Mouse (Mus musculus) MEL (cell line): ENCODE results near the gene Olfr417. TPM values are rescaled to one million over a fixed set of nuclear protein-coding genes. Genes with fewer than 3 reads are reported as not detected.
A peak's percentile ranks its signal among the peaks of the same experiment; 100 is the strongest.

Experiments
- DNase-seq: peaks from one replicate; pipeline ENCODE4 v3.0.0; 2011; ENCODE audit warnings: low read depth, low spot score
- H3K27ac ChIP-seq: 2 replicates; pipeline ENCODE4 v1.5.1; 2012; ENCODE audit warnings: low read depth, mild to moderate bottlenecking, control low read depth, low read length, moderate library complexity; ENCODE audit not compliant: control insufficient read depth
- H3K27me3 ChIP-seq, 2 experiments: fragments of 150-350 bp in 1 of 2; sonication (generic) in 1 of 2; 2 replicates each; pipeline ENCODE4 v1.6.1; 2012; ENCODE audit warnings: low read length in 2 of 2, mild to moderate bottlenecking in 2 of 2, improper control_type of control experiment in 1 of 2, moderate library complexity in 1 of 2; ENCODE audit not compliant: insufficient read depth in 2 of 2, control insufficient read depth in 1 of 2
- H3K36me3 ChIP-seq, 2 experiments: 2 replicates each; pipeline ENCODE4 v1.6.1; 2012 to 2014; ENCODE audit warnings: low read length in 2 of 2, improper control_type of control experiment in 1 of 2, inconsistent platforms in 1 of 2, mild to moderate bottlenecking in 1 of 2; ENCODE audit not compliant: insufficient read depth in 2 of 2, control insufficient read depth in 1 of 2
- H3K4me1 ChIP-seq, 2 experiments: fragments of 150-350 bp in 1 of 2; sonication (generic) in 1 of 2; 2 replicates each; pipeline ENCODE4 v1.6.1; 2012; ENCODE audit warnings: low read length in 2 of 2, improper control_type of control experiment in 1 of 2, mild to moderate bottlenecking in 1 of 2; ENCODE audit not compliant: insufficient read depth in 2 of 2, control insufficient read depth in 1 of 2
- H3K4me3 ChIP-seq, 2 experiments: fragments of 150-350 bp in 1 of 2; sonication (generic) in 1 of 2; 2 replicates each; pipeline ENCODE4 v1.5.1; 2012; ENCODE audit warnings: low read depth in 2 of 2, low read length in 2 of 2, mild to moderate bottlenecking in 2 of 2, moderate library complexity in 2 of 2, control low read depth in 1 of 2, improper control_type of control experiment in 1 of 2; ENCODE audit not compliant: control insufficient read depth in 1 of 2, insufficient read depth in 1 of 2
- H3K79me2 ChIP-seq: 2 replicates; pipeline ENCODE4 v1.6.1; 2012; ENCODE audit warnings: mild to moderate bottlenecking, low read length, moderate library complexity; ENCODE audit not compliant: control insufficient read depth, poor library complexity, insufficient read depth
- H3K9ac ChIP-seq: 2 replicates; pipeline ENCODE4 v1.6.1; 2012; ENCODE audit warnings: low read depth, mild to moderate bottlenecking, control low read depth, low read length, moderate library complexity; ENCODE audit not compliant: control insufficient read depth, poor library complexity, severe bottlenecking
- H3K9me3 ChIP-seq: fragments of 150-350 bp; sonication (generic); replicated peaks from 2 replicates; pipeline ENCODE4 v1.6.1; 2012; ENCODE audit warnings: mild to moderate bottlenecking, low read length, improper control_type of control experiment, moderate library complexity; ENCODE audit not compliant: insufficient read depth
- BHLHE40 ChIP-seq: IDR thresholded peaks from 2 replicates; pipeline ENCODE4 v1.6.1; 2012; ENCODE audit warnings: low read depth, mild to moderate bottlenecking, inconsistent platforms, low read length, improper control_type of control experiment, borderline replicate concordance
- CHD1 ChIP-seq: IDR thresholded peaks from 2 replicates; pipeline ENCODE4 v1.6.1; 2012; ENCODE audit warnings: low read depth, mild to moderate bottlenecking, inconsistent platforms, low read length, improper control_type of control experiment
- CHD2 ChIP-seq: IDR thresholded peaks from 2 replicates; pipeline ENCODE4 v1.6.1; 2011; ENCODE audit warnings: low read length, improper control_type of control experiment
- ELF1 ChIP-seq: IDR thresholded peaks from 2 replicates; pipeline ENCODE4 v1.6.1; 2014; ENCODE audit warnings: low read depth, mild to moderate bottlenecking, inconsistent platforms, low read length, improper control_type of control experiment, moderate library complexity
- EP300 ChIP-seq, 2 experiments: IDR thresholded peaks; 2 replicates each; pipeline ENCODE4 v1.6.1; 2011; ENCODE audit warnings: improper control_type of control experiment in 2 of 2, low read length in 2 of 2, low read depth in 1 of 2, mild to moderate bottlenecking in 1 of 2
- ETS1 ChIP-seq: IDR thresholded peaks from 2 replicates; pipeline ENCODE4 v1.6.1; 2012; ENCODE audit warnings: low read depth, mild to moderate bottlenecking, inconsistent platforms, low read length, improper control_type of control experiment, moderate library complexity
- GATA1 ChIP-seq: IDR thresholded peaks from 2 replicates; pipeline ENCODE4 v1.6.1; 2011; ENCODE audit warnings: low read depth, low read length, improper control_type of control experiment
- JUND ChIP-seq: IDR thresholded peaks from 2 replicates; pipeline ENCODE4 v1.6.1; 2011; ENCODE audit warnings: low read depth, mild to moderate bottlenecking, improper control_type of control experiment, low read length
- MAFK ChIP-seq: IDR thresholded peaks from 2 replicates; pipeline ENCODE4 v1.6.1; 2011; ENCODE audit warnings: low read depth, mild to moderate bottlenecking, low read length, improper control_type of control experiment, borderline replicate concordance
- MAX ChIP-seq: IDR thresholded peaks from 2 replicates; pipeline ENCODE4 v1.6.1; 2011; ENCODE audit warnings: low read length, improper control_type of control experiment
- MEF2A ChIP-seq: IDR thresholded peaks from 2 replicates; pipeline ENCODE4 v1.6.1; 2014; ENCODE audit warnings: low read depth, mild to moderate bottlenecking, inconsistent platforms, low read length, improper control_type of control experiment; ENCODE audit not compliant: poor library complexity, insufficient replicate concordance, severe bottlenecking; ENCODE audit errors: extremely low read depth
- MXI1 ChIP-seq: IDR thresholded peaks from 2 replicates; pipeline ENCODE4 v1.6.1; 2011; ENCODE audit warnings: mild to moderate bottlenecking, low read depth, low read length, improper control_type of control experiment
- MYB ChIP-seq: IDR thresholded peaks from 2 replicates; pipeline ENCODE4 v1.6.1; 2011; ENCODE audit warnings: mild to moderate bottlenecking, low read depth, low read length, improper control_type of control experiment
- MYC ChIP-seq: IDR thresholded peaks from 2 replicates; pipeline ENCODE4 v1.6.1; 2011; ENCODE audit warnings: low read depth, mild to moderate bottlenecking, low read length, improper control_type of control experiment, moderate library complexity
- RCOR1 ChIP-seq: IDR thresholded peaks from 2 replicates; pipeline ENCODE4 v1.6.1; 2012; ENCODE audit warnings: low read depth, mild to moderate bottlenecking, inconsistent platforms, low read length, improper control_type of control experiment
- SIN3A ChIP-seq: IDR thresholded peaks from 2 replicates; pipeline ENCODE4 v1.6.1; 2012; ENCODE audit warnings: low read length, improper control_type of control experiment, inconsistent platforms
- TAL1 ChIP-seq: IDR thresholded peaks from 2 replicates; pipeline ENCODE4 v1.6.1; 2012; ENCODE audit warnings: mild to moderate bottlenecking, inconsistent platforms, low read length, moderate library complexity, mixed read lengths
- TBP ChIP-seq: IDR thresholded peaks from 2 replicates; pipeline ENCODE4 v1.8.0; 2011; ENCODE audit warnings: low read depth, low read length, improper control_type of control experiment
- TCF12 ChIP-seq: IDR thresholded peaks from 2 replicates; pipeline ENCODE4 v1.6.1; 2014; ENCODE audit warnings: low read depth, mild to moderate bottlenecking, inconsistent platforms, low read length, improper control_type of control experiment, moderate library complexity
- USF1 ChIP-seq: IDR thresholded peaks from 2 replicates; pipeline ENCODE4 v1.6.1; 2014; ENCODE audit warnings: low read depth, mild to moderate bottlenecking, inconsistent platforms, low read length, improper control_type of control experiment, moderate library complexity
- ZC3H11A ChIP-seq: IDR thresholded peaks from 2 replicates; pipeline ENCODE4 v1.6.1; 2012; ENCODE audit warnings: low read depth, mild to moderate bottlenecking, inconsistent platforms, low read length, improper control_type of control experiment
- ZMIZ1 ChIP-seq: IDR thresholded peaks from 2 replicates; pipeline ENCODE4 v1.6.1; 2012; ENCODE audit warnings: low read depth, mild to moderate bottlenecking, inconsistent platforms, low read length, improper control_type of control experiment, moderate library complexity
- ZNF384 ChIP-seq: IDR thresholded peaks from 2 replicates; pipeline ENCODE4 v1.6.1; 2012; ENCODE audit warnings: low read depth, mild to moderate bottlenecking, inconsistent platforms, low read length, improper control_type of control experiment
- polyA plus RNA-seq, 2 experiments: library from polyadenylated mRNA; stranded (reverse) in 1 of 2; unstranded in 1 of 2; fragments of >175 nt in 1 of 2; fragments of >200 nt in 1 of 2; gene quantifications; 2 replicates each; pipeline versions ENCODE4 v1.2.1 to v1.2.4; 2012; ENCODE audit warnings: low replicate concordance in 2 of 2, low read depth in 1 of 2; ENCODE audit not compliant: insufficient read length in 2 of 2, insufficient read depth in 1 of 2, missing spikeins in 1 of 2
- total RNA-seq: library from RNA; depleted of rRNA; stranded (reverse); fragments of 300-350 nt; gene quantifications from 2 replicates; pipeline ENCODE4 v1.2.3, GENCODE M21; 2012; rRNA removed

Gene Olfr417
- total RNA-seq (0.12 TPM in 1 of 2 replicates, not detected in the other), polyA plus RNA-seq (under 1 TPM in 1 of 2 experiments, not detected in 1; 0.07 TPM)

DNA sequence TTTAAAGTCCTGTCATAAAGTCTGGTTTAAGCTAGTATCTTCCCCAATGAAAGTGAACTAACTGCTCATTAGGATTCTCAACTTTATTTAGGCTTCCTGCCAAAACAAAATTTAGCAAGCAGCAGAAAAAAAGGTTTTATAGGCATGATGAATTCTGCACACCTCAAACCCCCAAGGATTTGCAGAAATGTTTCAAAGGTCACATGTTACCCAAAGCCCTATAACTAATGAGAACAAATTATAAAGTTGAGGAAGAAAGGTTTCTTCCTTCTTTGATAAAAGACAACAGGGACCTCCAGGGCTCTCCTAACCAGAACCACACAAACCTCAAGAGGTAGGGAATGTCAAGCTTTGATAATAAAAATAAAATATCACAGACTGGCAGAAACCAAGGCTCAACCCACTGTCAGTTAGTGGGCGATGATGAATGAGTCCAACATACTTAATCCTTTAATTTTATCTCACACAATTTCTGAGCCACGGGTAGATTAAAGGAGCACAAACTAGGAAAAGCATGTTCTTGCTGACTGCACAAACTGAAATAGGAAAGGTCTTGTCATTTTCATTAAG is at the start of gene Olfr417:
Gene Olfr417 (plus strand): TSS at position 241 of the 570 bp plus-strand sequence.
- H3K36me3 ChIP-seq, result peaks cover 0 to 15% of the 10 kb centered on the region in 2 experiments; a peak in 2 of 4 replicates
- H3K9ac ChIP-seq, result peak within 1 kb of the TSS; percentile 29; the same call in 1 of the 2 replicates
- no peaks in the 10 kb centered on the region for H3K27me3 ChIP-seq
- peak within 1 kb of the TSS; percentile 12 to 23; a peak in 3 of 4 replicates for H3K4me3 ChIP-seq
- H3K79me2 ChIP-seq, result no peaks in the 10 kb centered on the region
- TF ChIP-seq USF1, result peak; percentile 79
- TF ChIP-seq CHD2, result no peak
- no peak for TF ChIP-seq MXI1
- no peak; the same call in 1 of the 2 replicates for TF ChIP-seq TBP
- peak; percentile 92 for TF ChIP-seq ETS1
- TF ChIP-seq ELF1, result peak; percentile 28; the same call in 1 of the 2 replicates
- no peak; the same call in none of the 2 replicates for TF ChIP-seq SIN3A
- peak; percentile 94 for TF ChIP-seq TCF12
- TF ChIP-seq ZMIZ1, result no peak
- TF ChIP-seq BHLHE40, result peak; percentile 57; the same call in 1 of the 2 replicates
- 0 out of 2 replicates have a peak, but pooled peaks have one; percentile 32 for TF ChIP-seq MEF2A
- peak; percentile 75 for TF ChIP-seq MAFK
- 0 out of 2 replicates have a peak, but pooled peaks have one; percentile 11 for TF ChIP-seq MAX
- peak; percentile 63 for TF ChIP-seq ZNF384
- no peak for TF ChIP-seq JUND
- peak; percentile 60; the same call in 1 of the 2 replicates for TF ChIP-seq MYC
- TF ChIP-seq TAL1, result peak; percentile 76
- TF ChIP-seq RCOR1, result peak; percentile 97
- TF ChIP-seq ZC3H11A, result no peak
- peak; percentile 98 for TF ChIP-seq EP300 (IDR thresholded peaks at IDR 0.05; ENCODE audit: low read depth in 1 of 2, low read length in 2 of 2)
- TF ChIP-seq CHD1, result no peak
- TF ChIP-seq MYB, result peak; percentile 88
- peak; percentile 91 for TF ChIP-seq GATA1
- H3K9me3 ChIP-seq, result no peaks in the 10 kb centered on the region
- peaks cover 5 to 15% of the 10 kb centered on the region in 2 experiments for H3K4me1 ChIP-seq
- H3K27ac ChIP-seq, result peak within 1 kb of the TSS; percentile 73
- DNase-seq, result peak; percentile 81
